Mouse (Mus musculus) stomach, embryonic 14.5 days (tissue): ENCODE results near the gene Parl. TPM values are rescaled to one million over a fixed set of nuclear protein-coding genes. Genes with fewer than 3 reads are reported as not detected.

Source experiments
- polyA plus RNA-seq: library from polyadenylated mRNA; unstranded; fragments of >200 nt; fragmentation: Nextera tagmentation; extraction: Ambion mirVana; gene quantifications from 2 replicates; pipeline ENCODE4 v1.2.1, GENCODE M21; 2014

Parl gene
- polyA plus RNA-seq, 1 experiment from 2014 or later = 76.3 TPM

Other genes starting within 250 kb of the Parl start
- 28.9 and 32.6 TPM in 2 replicates for gene Klhl24, start 204.8 kb downstream of the Parl start, polyA plus RNA-seq
- 44.1 and 45.3 TPM in 2 replicates for gene Yeats2, start 161.3 kb downstream of the Parl start, polyA plus RNA-seq
- gene Map6d1, start 61.0 kb downstream of the Parl start, polyA plus RNA-seq = 0.69 and 1.3 TPM in 2 replicates
- gene Cyp2ab1, start 23.0 kb upstream of the Parl start, polyA plus RNA-seq = not detected in 2 replicates
- 73.9 and 81.7 TPM in 2 replicates for gene Abcc5, start 124.0 kb upstream of the Parl start, polyA plus RNA-seq
- 83.8 and 87.3 TPM in 2 replicates for gene Eif2b5, start 196.4 kb upstream of the Parl start, polyA plus RNA-seq
- gene Dvl3, start 214.6 kb upstream of the Parl start, polyA plus RNA-seq = 29.2 and 31.7 TPM in 2 replicates
- gene Ap2m1, start 233.1 kb upstream of the Parl start, polyA plus RNA-seq = 586 and 625 TPM in 2 replicates
- gene Abcf3, start 246.2 kb upstream of the Parl start, polyA plus RNA-seq = 53.0 and 53.5 TPM in 2 replicates